Mouse (Mus musculus) midbrain, embryonic 14.5 days (tissue): ENCODE measurements at regions not wholly inside any gene's neighbourhood (a gene's known extent, or its start where the extent isn't known, plus 50 kb on each side); places are given as distances from the start of the nearest gene placed in this dataset.

Experiments
- ATAC-seq: fragments of 200-750 bp; cut with Nextera tagmentation; 2 replicates; pipeline ENCODE4 v1.8.0; 2017; ENCODE audit warnings: moderate number of reproducible peaks, moderate library complexity; ENCODE audit not compliant: low FRiP score, low TSS enrichment
- DNase-seq: peaks from one replicate; pipeline ENCODE4 v3.0.0-alpha.2; 2015
- H3K27ac ChIP-seq: fragments of 300-500 bp; sonication (generic); replicated peaks from 2 replicates; pipeline ENCODE4 v1.5.1; 2014; ENCODE audit warnings: mild to moderate bottlenecking, low read depth, low read length, moderate library complexity
- H3K27me3 ChIP-seq: fragments of 300-500 bp; sonication (generic); 2 replicates; pipeline ENCODE4 v1.6.1; 2014; ENCODE audit warnings: low read length, control low read depth, mixed read lengths; ENCODE audit not compliant: control insufficient read depth, insufficient read depth
- H3K36me3 ChIP-seq: fragments of 300-500 bp; sonication (generic); 2 replicates; pipeline ENCODE4 v1.6.1; 2014; ENCODE audit warnings: low read length, control low read depth; ENCODE audit not compliant: control insufficient read depth, insufficient read depth
- H3K4me1 ChIP-seq: fragments of 300-500 bp; sonication (generic); 2 replicates; pipeline ENCODE4 v1.6.1; 2014; ENCODE audit warnings: mild to moderate bottlenecking, antibody characterized with exemption, low read length, control low read depth; ENCODE audit not compliant: control insufficient read depth, insufficient read depth
- H3K4me2 ChIP-seq: fragments of 300-500 bp; sonication (generic); 2 replicates; pipeline ENCODE4 v1.6.1; 2014; ENCODE audit warnings: mild to moderate bottlenecking, low read length, moderate library complexity
- H3K4me3 ChIP-seq: fragments of 300-500 bp; sonication (generic); replicated peaks from 2 replicates; pipeline ENCODE4 v1.5.1; 2014; ENCODE audit warnings: low read depth, low read length
- H3K9ac ChIP-seq: fragments of 300-500 bp; sonication (generic); replicated peaks from 2 replicates; pipeline ENCODE4 v1.6.1; 2014; ENCODE audit warnings: mild to moderate bottlenecking, low read length, moderate library complexity
- H3K9me3 ChIP-seq: fragments of 300-500 bp; sonication (generic); 2 replicates; pipeline ENCODE4 v1.6.1; 2016; ENCODE audit warnings: low read length, control low read depth, mixed read lengths; ENCODE audit not compliant: control insufficient read depth
- WGBS: fragments of 180-500 bp; shearing (Covaris S2); extraction: QIAGEN DNeasy Blood & Tissue Kit; methylation state at CpG from one replicate; pipeline ENCODE4 v1.1.7; 2014; 5-methylcytosine and 5-hydroxymethylcytosine counted together

GRCm38 (mm10) chr13:110584765-110585164, 189.9 kb downstream of the Plk2 start:
- Histone ChIP-seq H3K27me3 (no peaks in the 10 kb centered on the region), H3K4me3 (no peak overlapping the region), H3K4me1 (no peaks in the 10 kb centered on the region), H3K27ac (no peak overlapping the region), H3K4me2 (no peak overlapping the region), H3K9me3 (no peaks in the 10 kb centered on the region), H3K9ac (no peak overlapping the region), H3K36me3 (no peaks in the 10 kb centered on the region)
- 77% methylated on average over 10 of the region's 10 CpGs for WGBS
- DNase-seq (no peak), ATAC-seq (no peak)

- ATAC-seq: no peak
- Histone ChIP-seq H3K4me3 (no peak overlapping the region), H3K9me3 (no peaks in the 10 kb centered on the region), H3K36me3 (no peaks in the 10 kb centered on the region), H3K27me3 (no peaks in the 10 kb centered on the region), H3K4me1 (no peaks in the 10 kb centered on the region), H3K9ac (no peak overlapping the region), H3K4me2 (no peak overlapping the region), H3K27ac (no peak overlapping the region)
- DNase-seq: no peak
- 91% methylated on average over 3 of the region's 3 CpGs for WGBS
These were observed 199.8 kb downstream of the Plk2 start for GRCm38 (mm10) chr13:110594630-110595029.

- Histone ChIP-seq H3K4me2 (no peak overlapping the region), H3K9me3 (no peaks in the 10 kb centered on the region), H3K27ac (no peak overlapping the region), H3K4me1 (no peaks in the 10 kb centered on the region), H3K4me3 (no peak overlapping the region), H3K9ac (no peak overlapping the region), H3K36me3 (no peaks in the 10 kb centered on the region), H3K27me3 (no peaks in the 10 kb centered on the region)
- ATAC-seq: no peak
- no peak for DNase-seq
- 87% methylated on average over 3 of the region's 3 CpGs for WGBS
These were observed 204.8 kb downstream of the Plk2 start for GRCm38 (mm10) chr13:110599666-110600065.

- no peak overlapping the region for H3K4me2 ChIP-seq
- H3K36me3 ChIP-seq: no peaks in the 10 kb centered on the region
- H3K27me3 ChIP-seq: no peaks in the 10 kb centered on the region
- H3K9me3 ChIP-seq: no peaks in the 10 kb centered on the region
- no peaks in the 10 kb centered on the region for H3K4me1 ChIP-seq
- no peak overlapping the region for H3K9ac ChIP-seq
- ATAC-seq (no peak), DNase-seq (no peak)
- H3K27ac ChIP-seq: no peak overlapping the region
- WGBS: 85% methylated on average over 9 of the region's 9 CpGs
- H3K4me3 ChIP-seq: no peak overlapping the region
These were observed 205.5 kb downstream of the Plk2 start for GRCm38 (mm10) chr13:110600377-110600776.

- 42% methylated on average over 5 of the region's 5 CpGs for WGBS
- H3K9me3 ChIP-seq: no peaks in the 10 kb centered on the region
- H3K36me3 ChIP-seq: no peaks in the 10 kb centered on the region
- no peak overlapping the region for H3K27ac ChIP-seq
- no peak overlapping the region for H3K9ac ChIP-seq
- H3K4me3 ChIP-seq: no peak overlapping the region
- ATAC-seq: no peak
- H3K4me1 ChIP-seq: no peaks in the 10 kb centered on the region
- H3K4me2 ChIP-seq: no peak overlapping the region
- H3K27me3 ChIP-seq: no peaks in the 10 kb centered on the region
- DNase-seq: no peak
These were observed 206.5 kb downstream of the Plk2 start for GRCm38 (mm10) chr13:110601352-110601751.

GRCm38 (mm10) chr13:110601840-110602239, 207.0 kb downstream of the Plk2 start:
- Histone ChIP-seq H3K27me3 (no peaks in the 10 kb centered on the region), H3K4me1 (no peaks in the 10 kb centered on the region), H3K9me3 (no peaks in the 10 kb centered on the region), H3K9ac (no peak overlapping the region), H3K27ac (no peak overlapping the region), H3K4me2 (no peak overlapping the region), H3K4me3 (no peak overlapping the region), H3K36me3 (no peaks in the 10 kb centered on the region)
- no peak for ATAC-seq
- DNase-seq: no peak
- 81% methylated on average over 6 of the region's 6 CpGs for WGBS

- ATAC-seq (no peak), DNase-seq (no peak)
- no peaks in the 10 kb centered on the region for H3K9me3 ChIP-seq
- no peaks in the 10 kb centered on the region for H3K4me1 ChIP-seq
- no peak overlapping the region for H3K4me2 ChIP-seq
- no peaks in the 10 kb centered on the region for H3K27me3 ChIP-seq
- H3K4me3 ChIP-seq: no peak overlapping the region
- H3K9ac ChIP-seq: no peak overlapping the region
- H3K27ac ChIP-seq: no peak overlapping the region
- H3K36me3 ChIP-seq: no peaks in the 10 kb centered on the region
- 97% methylated on average over 1 of the region's 1 CpGs for WGBS
These were observed 208.0 kb downstream of the Plk2 start for GRCm38 (mm10) chr13:110602894-110603293.

- DNase-seq (no peak), ATAC-seq (no peak)
- Histone ChIP-seq H3K27me3 (no peaks in the 10 kb centered on the region), H3K4me2 (no peak overlapping the region), H3K9ac (no peak overlapping the region), H3K9me3 (no peaks in the 10 kb centered on the region), H3K27ac (no peak overlapping the region), H3K4me1 (no peaks in the 10 kb centered on the region), H3K4me3 (no peak overlapping the region), H3K36me3 (no peaks in the 10 kb centered on the region)
- WGBS: 85% methylated on average over 6 of the region's 6 CpGs
These were observed 224.2 kb downstream of the Plk2 start for GRCm38 (mm10) chr13:110619010-110619409.

- no peak overlapping the region for H3K4me3 ChIP-seq
- no peaks in the 10 kb centered on the region for H3K9me3 ChIP-seq
- DNase-seq (peak; percentile 31), ATAC-seq (no peak)
- no peak overlapping the region for H3K4me2 ChIP-seq
- H3K27me3 ChIP-seq: no peaks in the 10 kb centered on the region
- H3K9ac ChIP-seq: no peak overlapping the region
- 53% methylated on average over 6 of the region's 6 CpGs for WGBS
- no peaks in the 10 kb centered on the region for H3K36me3 ChIP-seq
- peaks cover 4% of the 10 kb centered on the region; the same call in 1 of the 2 replicates for H3K4me1 ChIP-seq
- H3K27ac ChIP-seq: 0 out of 2 replicates have a peak overlapping the region, but pooled peaks have one; percentile 63
These were observed 232.3 kb downstream of the Plk2 start for GRCm38 (mm10) chr13:110627136-110627535.
